Mouse (Mus musculus): Measurements from ENCODE around the gene Klf11. TPM values are rescaled to one million over a fixed set of nuclear protein-coding genes. Genes with fewer than 3 reads are reported as not detected.

Klf11 gene
- polyA plus RNA-seq, 1 experiment = 7.7 TPM

DNA sequence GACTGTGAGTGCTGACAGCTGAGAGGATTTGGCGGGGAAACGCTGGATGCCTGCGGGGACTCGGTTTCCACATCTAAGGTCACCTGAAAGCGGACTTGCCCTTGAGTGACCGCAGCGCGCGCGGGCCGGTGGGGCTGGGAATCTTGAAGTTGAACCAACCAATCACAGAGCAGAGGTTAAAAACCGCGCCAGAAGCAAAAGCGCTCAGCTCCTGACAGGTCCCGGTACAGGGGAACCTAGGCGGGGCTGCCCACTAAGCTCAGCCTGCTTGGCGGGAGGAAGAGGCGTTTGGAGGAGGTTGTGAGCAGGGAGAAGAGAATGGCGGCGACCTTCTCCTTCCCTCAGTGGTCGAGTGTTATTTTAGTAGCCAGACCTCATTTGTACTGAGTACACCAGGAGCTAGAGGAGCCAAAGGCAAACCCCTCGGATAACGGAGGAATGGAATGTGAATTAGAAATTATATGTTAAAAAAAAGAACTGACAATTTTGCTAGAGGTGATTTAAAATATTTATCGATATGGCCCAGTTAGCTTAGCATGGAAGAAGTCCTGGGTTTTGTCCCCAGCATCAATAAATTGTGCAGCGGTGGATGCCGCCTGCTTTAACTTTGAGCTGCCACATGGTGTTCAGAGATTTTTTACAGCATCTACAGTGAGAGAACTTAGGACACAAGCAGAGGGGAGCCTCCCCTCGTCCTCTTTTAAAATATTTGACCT is 55.8 kb downstream of the Klf11 start:
- Histone ChIP-seq H3K27ac (replicated peaks; ENCODE audit: low read depth, low read length) (no peak overlapping the region), H3K4me3 (ENCODE audit: insufficient read depth, low read depth, low read length) (no peak overlapping the region), H3K4me1 (ENCODE audit: control insufficient read depth, insufficient read depth, insufficient read length, low read length) (no peaks in the 10 kb centered on the region)

DNA sequence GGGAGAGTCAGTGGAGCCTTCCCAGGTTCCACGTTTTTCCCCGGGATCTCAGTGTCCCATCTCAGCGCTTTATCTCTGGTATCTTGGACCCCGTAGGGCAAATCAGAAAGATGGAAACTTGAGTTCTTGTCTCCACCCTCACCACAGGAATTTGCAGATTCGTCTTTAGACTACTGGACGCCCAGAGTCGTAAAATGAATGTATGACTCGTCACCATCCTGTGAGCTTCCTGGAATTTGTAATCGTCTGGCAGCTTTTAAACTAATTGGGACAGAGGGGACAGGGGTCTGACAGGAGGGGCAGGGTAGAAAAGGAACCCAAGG is 56.4 kb downstream of the Klf11 start:
- Histone ChIP-seq H3K4me1 (ENCODE audit: control insufficient read depth, insufficient read depth, insufficient read length, low read length) (no peaks in the 10 kb centered on the region), H3K27ac (replicated peaks; ENCODE audit: low read depth, low read length) (no peak overlapping the region), H3K4me3 (ENCODE audit: insufficient read depth, low read depth, low read length) (no peak overlapping the region)

DNA sequence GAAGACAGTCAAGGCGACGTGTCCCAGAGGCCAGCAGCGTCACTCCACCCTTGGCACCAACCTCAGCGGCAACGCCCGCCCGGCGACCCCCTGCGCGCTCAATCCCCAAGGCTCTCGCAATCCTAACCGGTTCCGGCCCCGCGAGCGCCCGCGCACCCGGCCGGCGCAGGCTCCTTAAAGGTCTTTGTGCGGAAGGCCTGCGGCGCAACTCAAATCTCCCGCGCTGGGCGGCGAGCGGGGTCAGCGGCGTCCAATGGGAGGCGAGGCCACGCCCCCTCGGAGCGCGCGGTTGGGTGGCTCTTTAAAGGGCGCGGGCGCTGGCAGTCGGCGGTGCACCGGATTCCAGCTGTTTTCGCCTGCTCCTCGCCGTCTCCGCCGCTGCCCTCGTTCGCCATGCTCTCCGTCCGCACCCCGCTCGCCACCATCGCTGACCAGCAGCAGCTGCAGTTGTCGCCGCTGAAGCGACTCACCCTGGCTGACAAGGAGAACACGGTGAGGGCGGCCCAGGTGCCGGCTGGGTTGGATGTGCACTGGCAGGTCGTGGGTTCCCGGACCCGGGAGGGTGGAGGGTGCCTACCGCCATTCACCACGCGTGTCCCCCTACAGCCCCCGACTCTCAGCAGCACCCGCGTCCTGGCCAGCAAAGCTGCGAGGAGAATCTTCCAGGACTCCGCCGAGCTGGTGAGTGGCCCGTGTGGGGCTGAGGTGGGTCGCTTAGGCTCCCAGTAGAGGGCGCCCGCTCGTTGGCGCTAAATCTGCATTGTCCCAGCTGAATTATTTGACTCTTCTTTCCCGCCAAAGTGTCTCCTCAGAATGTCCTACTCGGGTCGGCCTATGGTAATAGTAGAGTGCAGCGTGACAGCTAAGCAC is 57.1 kb downstream of the Klf11 start, which contains the start of gene Rrm2:
Gene Rrm2, plus strand, starts transcription at position 288 of the 870 bp plus-strand sequence.
- no peak within 1 kb of the TSS for H3K27ac ChIP-seq (replicated peaks; ENCODE audit: low read depth, low read length)
- no peaks in the 10 kb centered on the region for H3K4me1 ChIP-seq (ENCODE audit: control insufficient read depth, insufficient read depth, insufficient read length, low read length)

GRCm38 (mm10) chr12:24708824-24709218 is 57.7 kb downstream of the Klf11 start:
- Histone ChIP-seq H3K27ac (replicated peaks; ENCODE audit: low read depth, low read length) (no peak overlapping the region), H3K4me1 (ENCODE audit: control insufficient read depth, insufficient read depth, insufficient read length, low read length) (no peaks in the 10 kb centered on the region), H3K4me3 (ENCODE audit: insufficient read depth, low read depth, low read length) (peak overlapping the region; percentile 95)

More for the DNA sequence above, 57.1 kb downstream of the Klf11 start, which contains the start of gene Rrm2:
- H3K4me3 ChIP-seq (ENCODE audit: insufficient read depth, low read depth, low read length) = peak within 1 kb of the TSS; percentile 95

DNA sequence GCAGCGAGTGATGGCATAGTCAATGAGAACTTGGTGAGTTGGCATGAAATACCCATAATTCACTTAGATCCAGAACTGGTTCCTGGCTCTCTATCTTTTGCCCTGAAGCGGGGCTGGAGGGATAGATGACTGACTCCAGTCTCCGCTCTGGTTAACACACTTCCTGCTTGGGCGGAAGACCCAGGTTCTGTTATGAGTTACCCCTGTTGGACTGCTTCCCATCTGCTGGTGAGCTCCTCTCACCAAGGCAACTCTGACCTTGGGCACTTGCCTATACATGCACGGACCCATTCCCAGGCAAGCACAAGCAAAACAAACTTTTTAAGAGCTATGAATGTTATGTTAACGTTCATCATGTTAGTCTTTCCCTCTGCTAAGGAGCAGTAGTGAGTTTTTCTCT is 58.3 kb downstream of the Klf11 start:
- H3K27ac ChIP-seq (replicated peaks; ENCODE audit: low read depth, low read length) = no peak overlapping the region
- H3K4me1 ChIP-seq (ENCODE audit: control insufficient read depth, insufficient read depth, insufficient read length, low read length) = peaks cover 3% of the 10 kb centered on the region; the same call in 1 of the 2 replicates
- peak overlapping the region; percentile 95 for H3K4me3 ChIP-seq (ENCODE audit: insufficient read depth, low read depth, low read length)

DNA sequence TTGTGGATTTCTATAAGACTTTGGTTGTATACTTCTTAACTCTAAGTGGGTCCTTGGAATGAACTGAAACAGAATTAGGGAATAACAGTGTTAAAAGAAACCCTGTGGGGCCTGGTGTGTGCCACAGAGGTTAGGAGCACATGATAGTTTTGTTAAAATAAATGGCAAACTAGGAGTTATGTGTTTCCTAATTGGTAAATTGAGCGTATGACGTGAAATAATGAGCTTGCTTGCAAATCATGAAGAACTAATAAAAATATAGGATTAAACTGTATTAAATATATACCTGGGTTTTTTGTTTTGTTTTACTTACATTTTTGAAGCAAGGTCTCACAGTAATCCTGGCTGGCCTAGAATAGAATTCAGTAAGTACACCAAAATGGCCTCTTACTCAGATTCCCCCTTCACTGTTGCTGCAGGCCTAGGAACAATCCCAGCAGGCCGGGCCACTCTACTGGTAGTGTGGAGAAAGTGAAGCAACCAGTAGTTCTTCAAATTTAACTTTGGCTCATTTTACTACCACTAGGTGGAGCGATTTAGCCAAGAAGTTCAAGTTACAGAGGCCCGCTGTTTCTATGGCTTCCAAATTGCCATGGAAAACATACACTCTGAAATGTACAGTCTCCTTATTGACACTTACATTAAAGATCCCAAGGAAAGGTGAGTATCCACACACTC is 58.9 kb downstream of the Klf11 start:
- Histone ChIP-seq H3K27ac (replicated peaks; ENCODE audit: low read depth, low read length) (no peak overlapping the region), H3K4me1 (ENCODE audit: control insufficient read depth, insufficient read depth, insufficient read length, low read length) (peaks cover 8% of the 10 kb centered on the region; the same call in 1 of the 2 replicates), H3K4me3 (ENCODE audit: insufficient read depth, low read depth, low read length) (no peak overlapping the region)

DNA sequence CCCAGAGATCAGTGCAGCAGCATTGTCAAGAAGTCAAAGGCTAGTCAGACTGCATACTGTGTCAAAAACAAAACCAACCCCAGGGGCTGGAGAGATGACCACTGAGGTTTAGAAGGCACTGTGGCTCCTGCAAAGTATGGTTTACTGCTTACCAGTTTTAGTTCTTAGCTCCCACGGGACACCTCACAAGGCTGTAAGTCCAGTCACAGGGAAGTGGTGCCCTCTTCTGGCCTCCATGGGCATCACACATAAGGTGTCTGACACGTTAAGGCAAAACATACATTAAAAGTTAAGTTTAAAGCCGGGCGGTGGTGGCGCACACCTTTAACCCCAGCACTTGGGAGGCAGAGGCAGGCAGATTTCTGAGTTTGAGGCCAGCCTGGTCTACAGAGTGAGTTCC is 59.6 kb downstream of the Klf11 start:
- H3K4me3 ChIP-seq (ENCODE audit: insufficient read depth, low read depth, low read length) = no peak overlapping the region
- no peak overlapping the region for H3K27ac ChIP-seq (replicated peaks; ENCODE audit: low read depth, low read length)
- peaks cover 12% of the 10 kb centered on the region; the same call in 1 of the 2 replicates for H3K4me1 ChIP-seq (ENCODE audit: control insufficient read depth, insufficient read depth, insufficient read length, low read length)

Other genes with a start within 250 kb of the Klf11 start
- gene Taf1b, start 152.9 kb upstream of the Klf11 start, polyA plus RNA-seq (2012; ENCODE audit: insufficient read depth, insufficient read length, missing spikeins) = 8.0 and 9.5 TPM in 2 replicates
- gene Grhl1, start 79.0 kb upstream of the Klf11 start, polyA plus RNA-seq (2012; ENCODE audit: insufficient read depth, insufficient read length, missing spikeins) = 0.67 and 0.99 TPM in 2 replicates
- 1.6 and 2.7 TPM in 2 replicates for gene Cys1, start 30.5 kb downstream of the Klf11 start, polyA plus RNA-seq (2012; ENCODE audit: insufficient read depth, insufficient read length, missing spikeins)
- gene Rrm2, start 57.0 kb downstream of the Klf11 start, polyA plus RNA-seq (2012; ENCODE audit: insufficient read depth, insufficient read length, missing spikeins) = 0.63 TPM in 2 replicates
- gene Mboat2, start 179.6 kb downstream of the Klf11 start, polyA plus RNA-seq (2012; ENCODE audit: insufficient read depth, insufficient read length, missing spikeins) = 2.0 TPM in 1 of 2 replicates, not detected in the other

Measured in brown adipose tissue, adult 24 weeks (tissue).